Mouse (Mus musculus) neural tube, embryonic 15.5 days (tissue): Measurements from ENCODE around the gene Qrich2. TPM values are rescaled to one million over a fixed set of nuclear protein-coding genes. Genes with fewer than 3 reads are reported as not detected.
"Not testable (repeated sequence)": the region's sequence is repeated elsewhere in the genome, so short reads cannot be mapped to it uniquely, and the experiment has no call there.

Experiments
- ATAC-seq: fragments of 200-750 bp; cut with Nextera tagmentation; 2 replicates; pipeline ENCODE4 v1.8.0; 2017; ENCODE audit warnings: mild to moderate bottlenecking, moderate TSS enrichment, moderate library complexity; ENCODE audit not compliant: low FRiP score
- H3K27ac ChIP-seq: fragments of 300-500 bp; sonication (generic); replicated peaks from 2 replicates; pipeline ENCODE4 v1.5.1; 2015; ENCODE audit warnings: mild to moderate bottlenecking, inconsistent platforms
- H3K27me3 ChIP-seq: fragments of 300-500 bp; sonication (generic); replicated peaks from 2 replicates; pipeline ENCODE4 v1.6.1; 2015; ENCODE audit warnings: inconsistent platforms
- H3K36me3 ChIP-seq: fragments of 300-500 bp; sonication (generic); 2 replicates; pipeline ENCODE4 v1.6.1; 2015; ENCODE audit warnings: inconsistent platforms
- H3K4me1 ChIP-seq: fragments of 300-500 bp; sonication (generic); 2 replicates; pipeline ENCODE4 v1.6.1; 2015; ENCODE audit warnings: inconsistent platforms
- H3K4me2 ChIP-seq: fragments of 300-500 bp; sonication (generic); 2 replicates; pipeline ENCODE4 v1.6.1; 2015; ENCODE audit warnings: inconsistent platforms, mild to moderate bottlenecking, moderate library complexity
- H3K4me3 ChIP-seq: fragments of 300-500 bp; sonication (generic); replicated peaks from 2 replicates; pipeline ENCODE4 v1.5.1; 2015; ENCODE audit warnings: mild to moderate bottlenecking, inconsistent platforms
- H3K9ac ChIP-seq: fragments of 300-500 bp; sonication (generic); replicated peaks from 2 replicates; pipeline ENCODE4 v1.6.1; 2015; ENCODE audit warnings: mild to moderate bottlenecking, inconsistent platforms
- H3K9me3 ChIP-seq: fragments of 300-500 bp; sonication (generic); replicated peaks from 2 replicates; pipeline ENCODE4 v1.6.1; 2016; ENCODE audit warnings: inconsistent platforms
- WGBS: fragments of 180-500 bp; shearing (Covaris S2); methylation state at CpG from one replicate; pipeline ENCODE4 v1.1.7; 2015; ENCODE audit warnings: mixed read lengths; 5-methylcytosine and 5-hydroxymethylcytosine counted together
- polyA plus RNA-seq: library from polyadenylated mRNA; unstranded; fragments of >200 nt; fragmentation: Nextera tagmentation; extraction: Ambion mirVana; gene quantifications from 2 replicates; pipeline ENCODE4 v1.2.1, GENCODE M21; 2015

The Qrich2 gene
- polyA plus RNA-seq, 1 experiment from 2014 or later = not detected

DNA sequence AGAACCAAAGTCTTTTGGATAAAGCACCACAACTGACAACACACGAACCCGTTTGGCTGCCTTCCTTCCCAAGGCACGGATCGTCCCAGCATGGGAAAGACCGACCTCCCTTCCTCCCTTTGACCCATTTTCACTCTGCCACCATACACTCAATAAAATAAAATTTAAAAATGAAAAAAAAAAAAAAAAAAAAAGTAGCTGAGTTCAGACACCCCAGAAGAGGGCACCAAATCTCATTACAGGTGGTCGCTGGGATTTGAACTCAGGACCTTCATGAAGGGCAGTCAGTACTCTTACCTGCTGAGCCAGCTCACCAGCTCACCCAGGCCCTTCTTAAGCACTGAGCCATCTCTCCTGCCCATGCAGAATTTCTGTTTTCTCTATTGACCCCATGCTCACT is 33.0 kb upstream of the Qrich2 start:
- Histone ChIP-seq H3K27ac (no peak overlapping the region), H3K4me3 (no peak overlapping the region), H3K4me2 (peak overlapping the region; percentile 54), H3K27me3 (no peaks in the 10 kb centered on the region), H3K4me1 (peaks cover 19% of the 10 kb centered on the region), H3K9me3 (no peaks in the 10 kb centered on the region), H3K36me3 (no peaks in the 10 kb centered on the region), H3K9ac (no peak overlapping the region)
- ATAC-seq = no peak
- 45% methylated on average over 6 of the region's 6 CpGs for WGBS

DNA sequence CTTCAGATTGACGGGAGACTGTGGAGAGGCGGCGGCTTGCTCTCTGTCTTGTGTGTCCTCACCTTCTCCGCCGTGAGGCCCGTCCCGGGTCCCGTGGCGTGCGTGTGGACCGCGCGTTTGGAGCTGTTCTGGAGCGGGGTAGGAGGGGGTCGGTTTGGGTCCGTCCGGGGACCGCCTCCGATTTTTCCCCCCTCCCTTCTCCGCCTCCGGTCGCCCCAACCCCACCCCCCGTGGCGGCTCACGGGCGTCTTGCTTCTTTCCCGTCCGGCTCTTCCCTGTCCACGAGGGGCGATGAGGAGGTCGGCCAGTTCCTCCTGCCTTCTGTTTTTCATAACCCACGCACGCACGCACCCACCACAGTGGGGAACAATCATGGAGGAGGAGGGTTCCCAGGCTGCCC is 32.6 kb upstream of the Qrich2 start:
- 27% methylated on average over 34 of the region's 34 CpGs for WGBS
- ATAC-seq = no peak
- Histone ChIP-seq H3K9ac (no peak overlapping the region), H3K4me3 (peak overlapping the region; percentile 25), H3K9me3 (no peaks in the 10 kb centered on the region), H3K4me2 (peak overlapping the region; percentile 54), H3K27me3 (no peaks in the 10 kb centered on the region), H3K36me3 (no peaks in the 10 kb centered on the region), H3K4me1 (peaks cover 19% of the 10 kb centered on the region), H3K27ac (no peak overlapping the region)

DNA sequence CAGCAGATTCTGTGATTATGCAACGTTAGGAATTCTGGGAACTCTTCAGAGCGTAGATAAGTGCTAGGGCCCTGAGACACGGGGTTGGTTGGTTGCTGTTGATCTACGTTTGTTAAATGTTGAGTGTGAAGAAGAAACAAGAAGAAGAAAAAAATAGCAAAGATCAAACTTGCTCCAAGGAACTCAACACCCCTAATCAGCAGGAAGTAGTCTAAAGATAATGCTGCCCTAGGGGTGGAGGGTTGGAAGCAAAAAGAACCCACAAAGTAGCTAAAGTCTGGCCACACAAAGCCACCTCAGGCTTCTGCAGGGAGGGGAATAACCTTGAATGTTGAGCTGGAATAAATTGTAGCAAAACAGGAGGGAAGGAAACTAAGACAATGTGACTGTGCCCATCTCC is 31.3 kb upstream of the Qrich2 start:
- ATAC-seq = no peak
- H3K4me3 ChIP-seq = no peak overlapping the region
- H3K4me1 ChIP-seq = peaks cover 19% of the 10 kb centered on the region
- no peaks in the 10 kb centered on the region for H3K36me3 ChIP-seq
- H3K27me3 ChIP-seq = no peaks in the 10 kb centered on the region
- no peak overlapping the region for H3K27ac ChIP-seq
- no peaks in the 10 kb centered on the region for H3K9me3 ChIP-seq
- WGBS = 90% methylated on average over 4 of the region's 4 CpGs
- no peak overlapping the region for H3K4me2 ChIP-seq
- no peak overlapping the region for H3K9ac ChIP-seq

DNA sequence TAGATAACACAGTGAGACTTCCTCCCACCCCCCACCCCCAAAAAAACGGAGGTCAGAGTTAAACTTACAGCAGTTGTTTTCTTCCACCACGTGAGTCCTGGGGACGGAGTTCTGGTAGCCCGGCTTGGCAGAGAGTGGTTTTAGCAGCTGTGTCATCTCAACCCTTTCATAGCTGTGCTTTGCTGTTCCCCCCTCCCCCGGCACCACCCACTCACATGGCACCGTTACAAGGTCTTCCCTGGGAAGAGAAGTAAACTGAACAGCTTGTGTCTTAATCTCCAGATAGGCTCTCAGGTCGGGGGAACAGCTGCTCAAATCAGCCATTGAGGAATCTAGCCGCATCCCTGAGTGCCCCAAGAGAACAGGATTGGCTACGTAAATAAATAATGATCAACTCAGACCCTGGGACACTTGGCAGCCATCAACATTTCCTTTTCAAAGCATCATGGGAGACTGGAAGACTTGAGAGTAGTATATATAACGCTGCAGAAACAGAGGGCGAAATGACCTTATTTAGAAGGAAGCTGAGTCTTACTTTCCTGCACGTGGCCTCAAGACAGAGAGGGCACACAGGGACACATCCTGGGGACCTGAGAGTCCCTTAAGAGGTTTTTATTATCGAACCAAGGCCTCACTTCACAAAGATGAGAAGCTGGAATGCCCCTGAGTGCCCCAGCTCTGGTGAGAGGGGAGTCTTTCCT is 28.6 kb upstream of the Qrich2 start:
- no peaks in the 10 kb centered on the region for H3K9me3 ChIP-seq
- WGBS = 41% methylated on average over 13 of the region's 13 CpGs
- no peaks in the 10 kb centered on the region for H3K36me3 ChIP-seq
- no peaks in the 10 kb centered on the region for H3K27me3 ChIP-seq
- H3K9ac ChIP-seq = no peak overlapping the region
- no peak overlapping the region; the same call in 1 of the 2 replicates for H3K27ac ChIP-seq
- no peak for ATAC-seq
- H3K4me3 ChIP-seq = no peak overlapping the region
- H3K4me2 ChIP-seq = no peak overlapping the region
- H3K4me1 ChIP-seq = peaks cover 17% of the 10 kb centered on the region

DNA sequence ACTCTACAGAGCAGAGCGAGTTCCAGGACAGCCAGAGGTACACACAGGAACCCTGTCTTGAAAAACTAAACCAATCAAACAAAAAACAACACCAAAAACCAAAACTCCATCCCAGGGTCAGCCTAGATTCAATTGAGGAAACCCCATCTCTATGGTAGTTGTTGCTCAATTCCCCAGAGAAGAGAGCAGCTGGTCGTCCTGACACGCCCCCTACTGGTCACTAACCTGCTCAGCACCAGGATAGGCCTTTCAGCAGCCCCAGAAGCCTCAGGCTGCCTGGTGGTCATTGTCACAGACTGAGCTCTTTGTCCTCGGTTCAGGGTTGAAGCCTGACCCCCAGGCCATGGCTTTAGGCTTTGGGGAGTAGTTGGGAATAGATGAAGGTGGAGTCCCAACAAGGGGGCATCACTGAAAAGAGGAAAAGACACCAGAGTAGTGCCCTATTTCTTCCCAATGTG is 27.8 kb upstream of the Qrich2 start, which contains the start of gene Prpsap1:
Gene Prpsap1, minus strand, starts transcription at position 408 of the 458 bp plus-strand sequence.
- WGBS = 26% methylated on average over 4 of the region's 4 CpGs
- no peaks in the 10 kb centered on the region for H3K9me3 ChIP-seq
- ATAC-seq = no peak
- no peak within 1 kb of the TSS for H3K9ac ChIP-seq
- no peak within 1 kb of the TSS for H3K4me2 ChIP-seq
- H3K27ac ChIP-seq = no peak within 1 kb of the TSS; the same call in 1 of the 2 replicates
- peaks cover 24% of the 10 kb centered on the region for H3K4me1 ChIP-seq
- no peak within 1 kb of the TSS for H3K4me3 ChIP-seq
- no peaks in the 10 kb centered on the region for H3K36me3 ChIP-seq
- no peaks in the 10 kb centered on the region for H3K27me3 ChIP-seq

DNA sequence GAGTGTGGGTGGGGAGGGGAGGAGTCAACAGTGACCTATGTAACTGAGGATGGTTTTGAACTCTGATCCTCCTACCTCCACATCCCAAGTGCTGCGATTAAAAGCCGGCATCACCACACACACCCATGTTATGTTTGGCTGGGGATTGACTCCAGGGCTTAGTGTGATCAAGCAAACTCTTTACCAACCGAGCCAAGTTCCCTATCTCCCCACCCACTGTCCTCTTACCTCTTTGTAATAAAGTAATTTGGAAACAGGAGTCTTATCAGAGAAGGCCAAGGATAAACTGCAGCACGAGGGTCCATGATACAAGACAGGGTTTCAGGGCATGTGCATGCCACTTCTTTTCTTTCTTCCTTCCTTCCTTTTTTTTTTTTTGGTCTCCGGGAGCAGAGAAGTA is 27.1 kb upstream of the Qrich2 start:
- Histone ChIP-seq H3K4me2 (no peak overlapping the region), H3K36me3 (no peaks in the 10 kb centered on the region), H3K9ac (no peak overlapping the region), H3K27ac (no peak overlapping the region), H3K27me3 (no peaks in the 10 kb centered on the region), H3K4me1 (peaks cover 26% of the 10 kb centered on the region), H3K4me3 (no peak overlapping the region), H3K9me3 (no peaks in the 10 kb centered on the region)
- ATAC-seq = no peak
- 89% methylated on average over 5 of the region's 5 CpGs for WGBS

DNA sequence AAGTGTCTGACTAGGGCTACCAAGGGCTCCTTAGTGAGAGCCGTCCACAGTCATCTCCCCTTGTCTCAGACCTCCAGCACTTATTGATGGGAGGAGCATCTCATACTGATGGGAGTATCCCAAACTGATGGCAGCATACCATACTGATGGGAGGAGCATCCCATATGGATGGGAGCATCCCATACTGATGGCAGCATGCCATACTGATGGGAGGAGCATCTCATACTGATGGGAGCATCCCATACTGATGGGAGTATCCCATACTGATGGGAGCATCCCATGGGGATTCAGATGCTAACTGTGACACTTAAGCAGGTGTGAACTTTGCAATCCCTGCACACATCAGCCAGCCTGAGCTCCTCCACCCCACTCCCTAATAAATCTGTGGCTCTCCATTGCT is 26.5 kb upstream of the Qrich2 start:
- not testable (repeated sequence) for ATAC-seq, H3K4me3 ChIP-seq
- WGBS = 91% methylated on average over 1 of the region's 1 CpGs

DNA sequence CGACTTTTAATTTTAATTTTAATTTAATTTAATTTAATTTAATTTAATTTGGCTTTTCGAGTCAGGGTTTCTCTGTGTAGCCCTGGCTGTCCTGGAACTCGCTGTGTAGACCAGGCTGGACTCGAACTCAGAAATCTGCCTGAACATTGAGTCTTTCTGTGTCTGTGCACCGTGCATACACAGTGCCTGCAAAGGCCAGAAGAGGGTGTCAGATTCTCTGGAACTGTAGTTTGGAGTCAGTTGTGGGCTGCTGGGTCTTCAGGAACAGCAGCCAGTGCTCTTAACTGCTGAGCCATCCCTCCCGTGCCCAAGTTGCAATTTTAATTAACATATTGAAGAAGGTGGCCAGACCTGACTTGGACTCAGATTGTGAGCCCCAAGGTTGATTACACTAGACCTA is 25.3 kb upstream of the Qrich2 start:
- H3K4me2 ChIP-seq = peak overlapping the region; percentile 73
- no peaks in the 10 kb centered on the region for H3K9me3 ChIP-seq
- no peak overlapping the region for H3K4me3 ChIP-seq
- no peaks in the 10 kb centered on the region for H3K27me3 ChIP-seq
- ATAC-seq = no peak
- peaks cover 11% of the 10 kb centered on the region; the same call in 1 of the 2 replicates for H3K36me3 ChIP-seq
- 70% methylated on average over 6 of the region's 6 CpGs for WGBS
- no peak overlapping the region for H3K9ac ChIP-seq
- peaks cover 32% of the 10 kb centered on the region for H3K4me1 ChIP-seq
- no peak overlapping the region for H3K27ac ChIP-seq

More for the DNA sequence above, 26.5 kb upstream of the Qrich2 start:
- H3K36me3 ChIP-seq, H3K27ac ChIP-seq, H3K9me3 ChIP-seq, H3K9ac ChIP-seq, H3K27me3 ChIP-seq, H3K4me2 ChIP-seq: not testable (repeated sequence)
- peaks cover 32% of the 10 kb centered on the region for H3K4me1 ChIP-seq

- peak; percentile 93 for ATAC-seq
- WGBS = under 1% methylated on average over 62 of the region's 62 CpGs
- Histone ChIP-seq H3K4me2 (peak overlapping the region; percentile 73), H3K27me3 (no peaks in the 10 kb centered on the region), H3K36me3 (peaks cover 18% of the 10 kb centered on the region), H3K4me1 (peaks cover 32% of the 10 kb centered on the region), H3K27ac (peak overlapping the region; percentile 92), H3K9me3 (no peaks in the 10 kb centered on the region), H3K9ac (peak overlapping the region; percentile 96), H3K4me3 (peak overlapping the region; percentile 99)
Observed at GRCm38 (mm10) chr11:116490232-116491107, 24.4 kb upstream of the Qrich2 start.

- peak overlapping the region; percentile 92 for H3K27ac ChIP-seq
- H3K9me3 ChIP-seq = no peaks in the 10 kb centered on the region
- peak overlapping the region; percentile 96 for H3K9ac ChIP-seq
- H3K4me1 ChIP-seq = peaks cover 28% of the 10 kb centered on the region
- H3K27me3 ChIP-seq = no peaks in the 10 kb centered on the region
- peaks cover 25% of the 10 kb centered on the region for H3K36me3 ChIP-seq
- peak; percentile 61 for ATAC-seq
- H3K4me2 ChIP-seq = peak overlapping the region; percentile 73
- WGBS = under 1% methylated on average over 39 of the region's 39 CpGs
- H3K4me3 ChIP-seq = peak overlapping the region; percentile 99
Observed at GRCm38 (mm10) chr11:116489771-116490231, 23.8 kb upstream of the Qrich2 start.

GRCm38 (mm10) chr11:116488693-116489375 is 22.8 kb upstream of the Qrich2 start:
- no peak for ATAC-seq
- WGBS = 74% methylated on average over 14 of the region's 14 CpGs
- peak overlapping the region; percentile 96; the same call in 1 of the 2 replicates for H3K9ac ChIP-seq
- no peak overlapping the region for H3K27ac ChIP-seq
- peak overlapping the region; percentile 73 for H3K4me2 ChIP-seq
- peak overlapping the region; percentile 99 for H3K4me3 ChIP-seq
- no peaks in the 10 kb centered on the region for H3K27me3 ChIP-seq
- H3K4me1 ChIP-seq = peaks cover 23% of the 10 kb centered on the region
- peaks cover 33% of the 10 kb centered on the region for H3K36me3 ChIP-seq
- H3K9me3 ChIP-seq = no peaks in the 10 kb centered on the region
